35 mouse cellular contexts compared by ENCODE assay signal in the genomic region with DNA sequence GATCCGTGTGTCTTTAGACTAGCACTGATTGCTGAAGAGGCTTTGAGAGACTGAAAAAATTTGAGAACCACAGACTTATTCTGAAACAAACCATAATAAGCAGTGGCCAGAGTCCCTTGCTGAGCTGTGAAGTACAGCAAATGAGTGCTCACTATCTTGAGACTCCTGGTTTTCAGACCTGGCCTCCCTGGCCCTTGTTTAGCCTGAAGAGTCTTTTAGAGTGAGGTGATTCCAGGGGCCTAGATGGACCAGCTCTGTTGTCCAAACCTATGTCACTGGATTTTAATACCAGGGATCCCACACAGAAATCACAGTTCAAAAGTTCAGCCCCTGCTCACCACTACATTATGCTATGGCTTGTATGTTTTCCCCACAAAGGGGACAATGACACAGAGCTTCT. TPM values are rescaled to one million over a fixed set of nuclear protein-coding genes. Genes with fewer than 3 reads are reported as not detected.
"Had no signal": no experiment of that assay in that cellular context is flagged by ENCODE, and none has a peak within 500 bp of the region (broad histone marks: within the 10 kb centered on the region; RNA-seq: fewer than 3 reads in every experiment).

No protein-coding gene starts in this region.

- H3K9ac ChIP-seq: heart, embryonic 12.5 days; heart, embryonic 13.5 days; heart, embryonic 15.5 days; hindbrain, embryonic 12.5 days; hindbrain, embryonic 13.5 days; hindbrain, embryonic 14.5 days; hindbrain, embryonic 15.5 days; intestine, embryonic 15.5 days; kidney, embryonic 15.5 days had no signal

- H3K4me2 ChIP-seq: heart, embryonic 11.5 days; heart, embryonic 12.5 days; heart, embryonic 13.5 days; heart, embryonic 15.5 days; hindbrain, embryonic 12.5 days; hindbrain, embryonic 13.5 days; hindbrain, embryonic 14.5 days; hindbrain, embryonic 15.5 days; intestine, embryonic 15.5 days; kidney, embryonic 15.5 days had no signal

- H3K27me3 ChIP-seq: heart, embryonic 12.5 days; heart, embryonic 13.5 days; heart, embryonic 15.5 days; hindbrain, embryonic 12.5 days; hindbrain, embryonic 13.5 days; hindbrain, embryonic 15.5 days; intestine, embryonic 15.5 days; kidney, embryonic 15.5 days had no signal

- H3K27ac ChIP-seq: heart, embryonic 10.5 days; heart, embryonic 13.5 days; heart, embryonic 15.5 days; hindbrain, embryonic 10.5 days; hindbrain, embryonic 12.5 days; hindbrain, embryonic 13.5 days; hindbrain, embryonic 14.5 days; hindbrain, embryonic 15.5 days; hindbrain, postnatal 0 days; intestine, embryonic 15.5 days; kidney, embryonic 15.5 days; kidney, postnatal 0 days; layer of hippocampus, adult 2 months had no signal

- H3K4me3 ChIP-seq: heart, embryonic 10.5 days; heart, embryonic 12.5 days; heart, embryonic 13.5 days; heart, embryonic 15.5 days; hindbrain, embryonic 10.5 days; hindbrain, embryonic 12.5 days; hindbrain, embryonic 13.5 days; hindbrain, embryonic 15.5 days; intestine, embryonic 15.5 days; kidney, embryonic 15.5 days; layer of hippocampus, adult 2 months had no signal

- DNase-seq: heart, postnatal 10 days; heart, postnatal 14 days; heart, postnatal 4 days; kidney, adult 11 months; kidney, adult 18-20 months; kidney, adult 2 months; kidney, adult 8-10 months; kidney, adult 9 months; kidney, postnatal 10 days; kidney, postnatal 14 days; kidney, postnatal 25 days; kidney, postnatal 36 days; kidney, postnatal 4 days; layer of hippocampus, adult 9-11 months; layer of hippocampus, postnatal 36 days had no signal

- ATAC-seq: hindbrain, embryonic 16.5 days; hindbrain, postnatal 0 days; inflammation-experienced regulatory T-cells, adult 6 months; intestine, embryonic 15.5 days; intestine, embryonic 16.5 days; intestine, postnatal 0 days had no signal

- H3K9me3 ChIP-seq: heart, embryonic 10.5 days; heart, embryonic 12.5 days; heart, embryonic 13.5 days; heart, embryonic 15.5 days; hindbrain, embryonic 10.5 days; hindbrain, embryonic 12.5 days; hindbrain, embryonic 13.5 days; hindbrain, embryonic 15.5 days; intestine, embryonic 15.5 days; kidney, embryonic 15.5 days had no signal

- H3K4me1 ChIP-seq: heart, embryonic 10.5 days; heart, embryonic 12.5 days; hindbrain, embryonic 10.5 days; hindbrain, embryonic 12.5 days; hindbrain, embryonic 13.5 days; hindbrain, embryonic 15.5 days; intestine, embryonic 15.5 days; kidney, embryonic 15.5 days had no signal

RNA-seq across cellular contexts. Expression of a gene that starts 56.6 kb away (rescaled TPM):
- total RNA-seq: hematopoietic stem cell, adult 5-6 weeks had no signal
- polyA plus RNA-seq: inflammation-experienced regulatory T-cells, adult 6 months had no signal
